Mouse (Mus musculus): ENCODE measurements around the gene Taar7e.
"Not testable (repeated sequence)": the region's sequence is repeated elsewhere in the genome, so short reads cannot be mapped to it uniquely, and the experiment has no call there.

Taar7e gene

DNA sequence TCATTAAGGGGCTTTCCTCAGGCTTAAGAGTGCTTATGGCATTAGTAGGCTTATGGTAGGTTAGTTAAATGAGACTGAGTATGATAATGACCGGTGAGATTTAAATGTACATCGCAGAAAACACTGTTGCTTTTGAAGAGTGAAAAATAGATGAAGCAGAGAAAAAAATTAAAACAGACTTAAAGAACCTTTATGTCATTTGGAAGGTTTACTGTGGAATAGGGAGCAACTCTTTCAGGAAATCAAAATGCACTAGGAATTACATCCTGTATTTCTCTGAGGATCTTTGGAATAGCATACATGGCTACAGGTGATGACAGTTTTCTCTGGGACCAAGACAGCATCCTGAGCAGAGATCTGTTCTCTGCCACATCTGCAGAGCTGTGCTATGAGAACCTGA, at the start of gene Taar7e:
TSS of gene Taar7e (plus strand) at position 301 of the 400 bp plus-strand sequence.
- DNase-seq (ENCODE audit: low spot score in 2 of 2) = no peak

DNA sequence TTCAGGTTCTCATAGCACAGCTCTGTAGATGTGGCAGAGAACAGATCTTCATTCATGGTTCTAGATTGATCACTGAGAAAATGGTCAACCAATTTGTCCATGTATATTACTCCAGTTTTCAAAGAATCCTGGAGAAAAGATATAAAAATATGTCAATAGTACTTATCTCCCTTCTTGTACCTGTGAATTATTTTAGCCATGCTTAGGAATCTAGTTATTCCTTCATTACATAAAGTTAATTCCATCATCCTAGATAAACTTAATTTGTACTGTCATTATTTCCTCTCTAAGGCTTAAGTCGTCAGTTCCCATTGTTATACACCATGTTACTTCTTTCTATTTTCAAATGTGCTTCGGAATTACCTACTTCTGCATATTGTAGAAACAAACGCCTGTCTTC, 44.0 kb upstream of the Taar7e start, which contains the start of gene Taar7a:
TSS of gene Taar7a (minus strand) at position 101 of the 400 bp plus-strand sequence.
- no peak for DNase-seq (ENCODE audit: low spot score in 2 of 2)

DNA sequence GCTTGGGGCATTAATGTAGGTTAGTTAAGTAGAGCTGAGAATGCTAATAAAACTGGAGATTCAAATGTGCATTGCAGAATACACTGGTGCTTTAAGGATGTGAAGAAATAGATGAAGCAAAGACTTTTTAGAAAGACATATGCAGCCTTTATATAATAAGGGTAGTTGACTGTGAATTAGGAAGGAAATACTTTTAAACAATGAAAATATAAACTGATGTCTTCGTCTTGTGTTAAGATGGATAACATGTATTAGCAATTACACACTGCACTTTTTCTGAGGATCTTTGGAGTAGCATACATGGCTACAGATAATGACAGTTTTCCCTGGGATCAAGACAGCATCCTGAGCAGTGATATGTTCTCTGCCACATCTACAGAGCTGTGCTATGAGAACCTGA, 37.8 kb upstream of the Taar7e start, which contains the start of gene Taar7b:
TSS of gene Taar7b (plus strand) at position 301 of the 400 bp plus-strand sequence.
- DNase-seq (ENCODE audit: low spot score in 2 of 2) = no peak

DNA sequence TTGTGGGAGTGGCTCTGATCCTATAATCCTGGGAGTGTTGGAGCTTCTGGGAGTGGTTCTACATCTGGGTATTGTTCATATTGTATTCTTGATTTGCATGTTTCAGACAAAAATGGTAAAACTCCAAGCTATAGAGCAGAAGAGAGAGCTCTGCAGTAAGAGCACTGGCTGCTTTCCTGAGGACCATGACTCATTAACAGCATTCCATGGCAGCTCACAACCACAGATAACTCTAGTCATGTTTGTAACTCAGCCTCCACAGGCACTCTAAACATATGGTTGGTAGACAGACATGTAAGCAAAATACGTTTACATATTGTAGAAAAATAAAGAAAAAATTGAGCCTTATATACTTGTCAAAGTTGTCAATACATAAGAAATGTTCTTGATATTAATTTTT, 31.0 kb upstream of the Taar7e start:
- no peak for DNase-seq (ENCODE audit: low spot score in 2 of 2)

DNA sequence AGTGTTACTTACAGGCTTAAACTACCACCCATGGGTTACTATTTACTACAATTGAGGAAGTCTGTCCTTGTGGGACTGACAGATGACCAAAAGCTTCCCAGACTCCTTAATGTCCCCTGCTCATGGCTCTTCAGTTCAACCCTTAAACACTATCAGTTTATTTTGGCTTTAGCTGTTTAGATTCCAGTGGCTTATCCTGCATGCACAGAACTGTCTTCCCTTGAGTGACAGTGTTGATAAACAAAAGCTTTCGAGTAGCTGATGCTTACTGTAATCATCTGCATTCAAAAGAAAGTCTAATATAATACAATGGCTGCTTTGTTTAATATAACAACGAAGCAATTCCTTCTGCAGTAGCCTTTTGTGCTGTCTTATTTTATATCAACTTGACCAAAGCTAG, 30.4 kb upstream of the Taar7e start:
- DNase-seq (ENCODE audit: low spot score in 2 of 2) = no peak

DNA sequence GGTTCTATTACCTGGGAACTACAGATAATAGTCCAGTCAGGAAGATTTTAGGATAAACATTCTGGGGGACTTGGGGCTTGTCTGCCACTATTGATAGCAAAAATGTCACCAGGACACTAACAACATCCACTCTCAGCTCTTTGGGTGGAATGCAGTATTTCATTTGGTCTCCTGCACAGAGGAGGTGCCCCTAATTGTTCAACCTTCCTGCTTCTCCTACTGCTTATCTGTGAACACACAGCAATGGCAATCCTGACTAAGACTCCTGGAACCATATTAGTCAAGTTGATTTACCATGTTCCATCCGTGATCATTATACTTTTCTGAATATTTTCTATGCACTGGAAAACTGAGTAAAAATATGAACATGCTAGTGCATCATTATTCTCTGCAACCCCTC, 29.3 kb upstream of the Taar7e start:
- no peak for DNase-seq (ENCODE audit: low spot score in 2 of 2)

DNA sequence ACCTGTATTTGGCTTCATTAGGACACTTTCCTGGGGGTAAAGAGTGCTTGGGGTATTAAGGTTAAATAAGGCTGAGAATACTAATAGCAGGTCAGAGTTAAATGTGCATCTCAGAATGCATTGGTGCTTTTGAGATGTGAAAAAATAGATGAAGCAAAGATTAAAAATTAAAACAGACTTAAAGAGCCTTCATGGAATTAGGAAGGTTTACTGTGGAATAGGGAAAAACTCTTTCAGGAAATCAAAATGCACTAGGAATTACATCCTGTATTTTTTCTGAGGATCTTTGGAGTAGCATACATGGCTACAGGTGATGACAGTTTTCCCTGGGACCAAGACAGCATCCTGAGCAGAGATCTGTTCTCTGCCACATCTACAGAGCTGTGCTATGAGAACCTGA, 10.5 kb upstream of the Taar7e start, which contains the start of gene Taar7d:
TSS of gene Taar7d (plus strand) at position 301 of the 400 bp plus-strand sequence.
- no peak for DNase-seq (ENCODE audit: low spot score in 2 of 2)

DNA sequence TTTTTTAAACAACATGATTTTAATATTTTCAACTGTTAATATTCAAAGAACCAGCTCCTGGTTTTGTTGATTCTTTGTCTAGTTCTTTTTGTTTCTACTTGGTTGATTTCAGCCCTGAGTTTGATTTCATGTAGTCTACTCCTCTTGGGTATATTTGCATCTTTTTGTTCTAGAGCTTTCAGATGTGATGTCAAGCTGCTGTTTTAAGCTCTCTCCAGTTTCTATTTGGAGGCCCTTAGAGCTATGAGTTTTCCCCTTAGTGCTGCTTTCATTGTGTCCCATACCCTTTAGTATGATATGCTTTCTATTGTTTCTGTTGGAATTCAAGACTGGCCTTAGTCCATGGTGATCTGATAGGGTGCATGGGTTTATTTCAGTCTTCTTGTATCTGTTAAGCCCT, 6.1 kb upstream of the Taar7e start:
- DNase-seq (ENCODE audit: low spot score in 2 of 2) = no peak

DNA sequence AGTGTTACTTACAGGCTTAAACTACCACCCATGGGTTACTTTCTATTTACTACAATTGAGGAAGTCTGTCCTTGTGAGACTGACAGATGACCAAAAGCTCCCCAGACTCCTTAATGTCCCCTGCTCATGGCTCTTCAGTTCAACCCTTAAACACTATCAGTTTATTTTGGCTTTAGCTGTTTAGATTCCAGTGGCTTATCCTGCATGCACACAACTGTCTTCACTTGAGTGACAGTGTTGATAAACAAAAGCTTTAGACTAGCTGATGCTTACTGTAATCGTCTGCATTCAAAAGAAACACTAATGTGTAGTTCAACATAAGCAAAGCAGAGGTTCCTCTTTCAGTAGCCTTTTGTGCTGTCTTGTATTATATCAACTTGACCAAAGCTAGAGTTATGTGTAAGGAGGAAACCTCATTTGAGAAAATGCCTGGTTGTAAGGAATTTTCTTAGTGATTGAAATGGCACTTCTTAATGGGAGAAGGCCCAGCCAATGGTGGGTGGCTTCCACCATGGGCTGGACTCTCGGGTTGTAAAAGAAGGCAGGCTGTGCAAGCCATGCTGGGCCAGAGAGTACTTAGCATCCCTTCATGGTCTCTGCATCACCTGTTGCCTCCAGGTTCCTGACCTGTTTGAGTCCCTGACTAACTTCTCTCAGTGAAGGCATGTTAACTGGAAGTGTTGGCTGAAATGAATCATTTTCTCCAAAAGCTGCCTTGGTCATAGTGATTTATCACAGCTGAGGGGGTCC, 2.9 kb downstream of the Taar7e start:
- no peak for DNase-seq (ENCODE audit: low spot score in 2 of 2)

DNA sequence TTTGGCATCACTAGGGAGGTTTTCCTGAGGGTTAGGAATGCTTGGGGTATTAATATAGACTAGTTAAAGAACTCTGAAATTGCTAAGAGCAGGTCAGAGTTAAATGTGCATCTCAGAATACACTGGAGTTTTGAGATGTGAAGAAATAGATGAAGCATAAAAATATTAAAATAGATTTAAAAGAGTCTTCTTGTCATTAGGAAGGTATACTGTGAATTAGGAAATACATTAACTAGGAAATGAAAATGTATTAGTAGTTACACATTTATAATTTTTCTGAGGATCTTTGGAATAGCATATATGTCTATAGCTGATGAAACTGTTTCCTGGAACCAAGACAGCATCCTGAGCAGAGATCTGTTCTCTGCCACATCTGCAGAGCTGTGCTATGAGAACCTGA, 11.8 kb downstream of the Taar7e start, which contains the start of gene Taar7f:
TSS of gene Taar7f (plus strand) at position 301 of the 400 bp plus-strand sequence.
- no peak for DNase-seq (ENCODE audit: low spot score in 2 of 2)

DNA sequence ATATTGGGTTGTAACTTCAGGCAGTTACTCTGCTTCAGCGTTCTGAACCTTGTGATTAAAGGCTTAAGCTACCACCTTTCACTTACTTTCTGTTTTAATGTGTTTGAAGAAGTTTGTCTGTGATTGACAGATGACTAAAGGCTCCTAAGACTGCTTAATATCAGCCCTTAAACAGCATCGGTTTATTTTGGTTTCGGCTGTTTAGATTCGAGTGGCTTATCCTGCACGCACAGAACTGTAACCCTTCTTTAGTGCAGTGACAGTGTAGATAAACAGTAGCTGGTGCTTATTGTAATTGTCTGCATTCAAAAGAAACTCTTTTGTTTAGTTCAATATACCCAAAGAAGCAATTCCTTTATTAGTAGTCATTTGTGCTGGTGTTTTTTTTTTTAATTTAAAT, 14.6 kb downstream of the Taar7e start:
- DNase-seq (ENCODE audit: low spot score in 2 of 2) = no peak

DNA sequence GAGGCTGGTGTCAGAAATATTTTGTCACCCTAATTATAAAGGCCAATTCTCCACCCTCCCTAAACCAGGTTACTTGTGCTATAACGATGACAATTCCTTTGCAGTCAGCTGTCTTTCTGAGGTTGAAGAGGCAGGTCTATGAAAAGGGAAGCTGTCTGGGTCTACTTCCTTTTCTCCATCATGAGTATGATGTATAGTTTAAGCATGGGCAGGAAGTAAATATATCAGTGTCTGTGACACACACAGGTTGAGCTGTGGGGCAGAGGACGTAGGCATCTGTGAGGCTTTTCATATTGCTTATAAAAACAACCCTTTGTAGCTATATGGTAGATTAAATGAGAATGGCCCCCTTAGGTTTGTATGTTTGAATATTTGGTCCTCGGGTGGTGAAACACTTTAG, 21.6 kb downstream of the Taar7e start:
- no peak for DNase-seq (ENCODE audit: low spot score in 2 of 2)

DNA sequence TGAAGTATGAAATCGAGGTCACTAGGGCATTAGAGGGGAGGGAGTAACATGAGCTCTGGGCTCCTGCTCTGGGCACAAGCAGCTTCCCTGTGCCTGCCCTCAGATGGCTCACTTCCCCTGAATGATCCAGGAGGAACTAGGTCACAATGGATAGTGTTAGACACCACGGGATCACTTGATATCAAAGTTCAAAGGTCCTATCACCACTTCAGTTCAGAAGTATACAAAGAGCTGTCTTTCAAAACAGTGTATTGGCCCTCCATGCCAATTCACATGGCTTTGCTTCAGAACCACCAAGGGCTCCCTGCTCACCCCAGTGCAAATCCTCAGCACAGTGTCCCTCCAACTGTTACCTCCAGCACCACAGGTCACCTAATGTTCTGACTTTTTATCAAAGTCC, 37.3 kb downstream of the Taar7e start:
- not testable (repeated sequence) for DNase-seq (ENCODE audit: low spot score in 2 of 2)

DNA sequence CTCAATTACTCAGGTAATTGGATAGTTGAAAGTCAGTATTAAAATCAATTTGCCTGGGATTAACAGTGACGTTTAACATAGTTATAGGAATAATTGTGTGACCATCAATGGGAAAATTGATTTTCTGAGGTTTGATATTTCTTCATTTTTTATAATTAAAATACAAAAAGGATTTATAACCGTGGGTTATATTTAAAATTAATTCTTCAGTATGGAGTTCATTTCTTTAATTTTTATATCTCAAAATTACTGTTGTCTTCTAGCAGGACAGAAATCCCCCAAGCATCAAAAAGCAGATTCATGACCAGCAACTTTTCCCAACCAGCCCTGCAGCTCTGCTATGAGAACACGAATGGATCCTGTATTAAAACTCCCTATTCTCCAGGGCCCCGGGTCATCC, 38.8 kb downstream of the Taar7e start, which contains the start of gene Taar8a:
TSS of gene Taar8a (plus strand) at position 301 of the 400 bp plus-strand sequence.
- not testable (repeated sequence) for DNase-seq (ENCODE audit: low spot score in 2 of 2)

DNA sequence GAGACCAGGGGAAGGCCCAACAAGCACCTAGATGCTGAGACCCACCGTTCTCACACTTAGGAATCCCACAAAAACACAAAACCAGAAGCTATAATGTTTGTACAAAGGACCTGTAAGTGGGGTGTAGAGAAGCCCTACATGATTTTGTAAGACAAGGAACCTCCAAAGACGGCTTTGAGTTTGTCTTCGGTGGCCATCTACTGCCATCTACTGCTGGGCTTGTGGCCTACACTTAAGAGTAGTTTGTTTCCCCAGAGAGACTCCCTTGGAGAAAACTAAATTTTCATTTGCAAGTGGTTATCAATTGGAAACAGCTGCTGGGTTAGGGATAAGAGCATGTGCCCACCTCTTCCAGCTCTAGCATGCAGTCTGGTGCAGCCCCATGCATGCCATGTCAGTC, 42.8 kb downstream of the Taar7e start:
- DNase-seq (ENCODE audit: low spot score in 2 of 2) = peak in 1 of 2 experiments; percentile 2

DNA sequence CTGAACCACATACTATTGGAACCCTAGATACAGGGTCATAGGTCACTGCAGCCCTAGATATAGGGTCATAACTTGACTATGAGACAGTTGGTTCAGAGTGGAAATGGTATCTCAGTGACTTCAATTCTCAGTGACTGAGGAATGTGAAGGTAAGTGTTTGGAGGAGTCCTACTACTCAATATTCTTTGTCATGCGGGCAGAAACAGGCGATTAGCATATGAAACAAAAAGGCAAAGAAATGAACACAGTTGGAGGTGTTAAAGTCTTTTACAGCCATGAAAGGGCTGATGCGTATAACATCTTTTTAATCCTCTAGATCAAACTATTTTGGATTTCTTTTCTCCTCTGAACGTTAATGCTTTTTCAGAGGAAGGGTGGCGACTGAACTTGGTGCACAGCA, 48.5 kb downstream of the Taar7e start:
- DNase-seq (ENCODE audit: low spot score in 2 of 2) = no peak

DNA sequence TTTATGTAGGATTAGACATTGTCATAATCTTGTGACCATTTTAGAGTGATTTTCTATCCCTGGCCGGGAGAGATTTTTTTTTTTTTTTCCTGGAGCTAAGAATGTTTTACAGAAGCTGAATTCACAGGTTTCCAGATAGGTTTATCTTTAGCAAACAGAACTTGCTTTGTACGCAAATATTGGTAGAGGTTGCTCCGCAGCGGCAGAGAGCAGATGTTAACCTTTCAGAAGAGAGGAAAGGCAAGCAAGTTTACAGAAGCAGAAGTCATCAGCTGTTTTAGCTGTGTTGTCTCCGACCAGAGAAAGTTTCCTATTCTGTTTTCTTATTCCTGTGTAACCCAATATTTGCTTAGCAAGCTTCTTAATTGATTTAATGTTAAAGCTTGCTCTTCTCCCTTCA, 49.1 kb downstream of the Taar7e start:
- DNase-seq (ENCODE audit: low spot score in 2 of 2) = no peak

DNA sequence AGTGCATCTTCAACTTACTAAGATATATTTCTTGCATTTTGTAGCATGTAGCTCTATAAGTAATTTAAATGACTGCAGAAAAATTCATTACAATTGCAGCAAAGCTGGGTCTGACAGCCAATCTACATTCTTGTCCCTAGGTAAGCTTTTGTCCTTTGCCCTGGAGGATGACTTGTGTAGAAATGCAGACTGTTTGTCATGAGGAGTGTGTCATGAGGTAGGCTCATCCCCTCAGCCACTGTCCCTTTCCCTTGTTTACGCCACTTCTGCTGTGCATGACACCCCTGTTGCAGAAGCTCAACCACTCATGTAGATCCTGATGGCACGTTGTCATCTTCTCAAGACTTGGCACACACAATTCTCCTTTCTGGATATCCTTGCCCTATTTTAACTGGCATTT, 49.8 kb downstream of the Taar7e start:
- no peak for DNase-seq (ENCODE audit: low spot score in 2 of 2)
